Mouse (Mus musculus) stomach, postnatal 0 days (tissue): ENCODE results near the gene Kat5. TPM values are rescaled to one million over a fixed set of nuclear protein-coding genes. Genes with fewer than 3 reads are reported as not detected.

Experiments
- ATAC-seq: fragments of 200-750 bp; cut with Nextera tagmentation; 2 replicates; pipeline ENCODE4 v1.8.0; 2017; ENCODE audit not compliant: low FRiP score, low TSS enrichment
- DNase-seq: peaks from one replicate; pipeline ENCODE4 v3.0.0-alpha.2; 2016; ENCODE audit warnings: low spot score
- H3K27ac ChIP-seq: fragments of 300-500 bp; sonication (generic); replicated peaks from 2 replicates; pipeline ENCODE4 v1.5.1; 2014; ENCODE audit warnings: mild to moderate bottlenecking, control low read depth
- H3K27me3 ChIP-seq: fragments of 300-500 bp; sonication (generic); 2 replicates; pipeline ENCODE4 v1.6.1; 2014; ENCODE audit warnings: low read length; ENCODE audit not compliant: control insufficient read depth, insufficient read depth
- H3K36me3 ChIP-seq: fragments of 300-500 bp; sonication (generic); 2 replicates; pipeline ENCODE4 v1.6.1; 2014; ENCODE audit warnings: low read length, mixed read lengths; ENCODE audit not compliant: control insufficient read depth, insufficient read depth
- H3K4me1 ChIP-seq: fragments of 300-500 bp; sonication (generic); replicated peaks from 2 replicates; pipeline ENCODE4 v1.6.1; 2014; ENCODE audit warnings: antibody characterized with exemption; ENCODE audit not compliant: control insufficient read depth, insufficient read depth
- H3K4me2 ChIP-seq: fragments of 300-500 bp; sonication (generic); replicated peaks from 2 replicates; pipeline ENCODE4 v1.6.1; 2014; ENCODE audit warnings: low read depth, mild to moderate bottlenecking, control low read depth, moderate library complexity
- H3K4me3 ChIP-seq: fragments of 300-500 bp; sonication (generic); 2 replicates; pipeline ENCODE4 v1.5.1; 2014; ENCODE audit warnings: low read depth, low read length, control low read depth
- H3K9ac ChIP-seq: fragments of 300-500 bp; sonication (generic); 2 replicates; pipeline ENCODE4 v1.6.1; 2014; ENCODE audit warnings: mild to moderate bottlenecking, low read length, control low read depth, mixed read lengths
- H3K9me3 ChIP-seq: fragments of 300-500 bp; sonication (generic); 2 replicates; pipeline ENCODE4 v1.6.1; 2016; ENCODE audit warnings: low read length; ENCODE audit not compliant: control insufficient read depth
- CTCF ChIP-seq: IDR thresholded peaks from 2 replicates; pipeline ENCODE4 v1.5.1; 2016; ENCODE audit warnings: antibody characterized with exemption, low read depth, mild to moderate bottlenecking, moderate library complexity
- EP300 ChIP-seq: optimal IDR thresholded peaks from 2 replicates; pipeline ENCODE3; 2016; ENCODE audit warnings: antibody characterized with exemption
- WGBS: fragments of 180-500 bp; shearing (Covaris S2); extraction: QIAGEN DNeasy Blood & Tissue Kit; methylation state at CpG from one replicate; pipeline ENCODE4 v1.1.7; 2014; 5-methylcytosine and 5-hydroxymethylcytosine counted together
- polyA plus RNA-seq: library from polyadenylated mRNA; unstranded; fragments of >200 nt; fragmentation: Nextera tagmentation; extraction: Ambion mirVana; gene quantifications from 2 replicates; pipeline ENCODE4 v1.2.1, GENCODE M21; 2015

Gene Kat5
- polyA plus RNA-seq, 1 experiment from 2014 or later = 31.8 TPM

- DNase-seq (no peak), ATAC-seq (no peak)
- TF ChIP-seq EP300 (no peak), CTCF (no peak)
- H3K27ac ChIP-seq = no peak overlapping the region
- peaks cover 8% of the 10 kb centered on the region; the same call in 1 of the 2 replicates for H3K4me1 ChIP-seq
- peaks cover 15% of the 10 kb centered on the region for H3K36me3 ChIP-seq
- no peak overlapping the region for H3K4me2 ChIP-seq
- H3K4me3 ChIP-seq = no peak overlapping the region
- no peaks in the 10 kb centered on the region for H3K9me3 ChIP-seq
- H3K27me3 ChIP-seq = no peaks in the 10 kb centered on the region
- 73% methylated on average over 5 of the region's 5 CpGs for WGBS
- H3K9ac ChIP-seq = no peak overlapping the region
Observed at GRCm38 (mm10) chr19:5571831-5572230, 38.2 kb downstream of the Kat5 start.

GRCm38 (mm10) chr19:5570353-5571246 lies 39.4 kb downstream of the Kat5 start:
- DNase-seq = no peak
- no peak for ATAC-seq
- no peak for TF ChIP-seq CTCF
- no peak for TF ChIP-seq EP300
- Histone ChIP-seq H3K9me3 (no peaks in the 10 kb centered on the region), H3K9ac (no peak overlapping the region), H3K4me1 (peaks cover 8% of the 10 kb centered on the region; the same call in 1 of the 2 replicates), H3K4me2 (no peak overlapping the region), H3K4me3 (no peak overlapping the region), H3K36me3 (peaks cover 15% of the 10 kb centered on the region), H3K27me3 (no peaks in the 10 kb centered on the region), H3K27ac (no peak overlapping the region)
- 89% methylated on average over 32 of the region's 32 CpGs for WGBS

- DNase-seq = no peak
Observed at GRCm38 (mm10) chr19:5569521-5569920, 40.5 kb downstream of the Kat5 start.

GRCm38 (mm10) chr19:5568470-5569140 lies 41.4 kb downstream of the Kat5 start:
- TF ChIP-seq CTCF (peak; percentile 94), EP300 (no peak)
- H3K4me1 ChIP-seq = peaks cover 8% of the 10 kb centered on the region; the same call in 1 of the 2 replicates
- 7% methylated on average over 27 of the region's 27 CpGs for WGBS
- ATAC-seq (peak; percentile 33), DNase-seq (peak; percentile 85)
- no peaks in the 10 kb centered on the region for H3K9me3 ChIP-seq
- H3K4me3 ChIP-seq = peak overlapping the region; percentile 71
- H3K27ac ChIP-seq = peak overlapping the region; percentile 92
- peaks cover 15% of the 10 kb centered on the region for H3K36me3 ChIP-seq
- no peaks in the 10 kb centered on the region for H3K27me3 ChIP-seq
- H3K4me2 ChIP-seq = peak overlapping the region; percentile 97
- H3K9ac ChIP-seq = peak overlapping the region; percentile 71

More at GRCm38 (mm10) chr19:5569521-5569920, 40.5 kb downstream of the Kat5 start:
- H3K4me2 ChIP-seq = no peak overlapping the region
- H3K4me1 ChIP-seq = peaks cover 8% of the 10 kb centered on the region; the same call in 1 of the 2 replicates
- no peak for ATAC-seq
- peaks cover 15% of the 10 kb centered on the region for H3K36me3 ChIP-seq
- H3K9me3 ChIP-seq = no peaks in the 10 kb centered on the region
- TF ChIP-seq CTCF = no peak
- TF ChIP-seq EP300 = no peak
- no peak overlapping the region for H3K9ac ChIP-seq
- no peaks in the 10 kb centered on the region for H3K27me3 ChIP-seq
- 86% methylated on average over 10 of the region's 10 CpGs for WGBS
- no peak overlapping the region for H3K4me3 ChIP-seq
- H3K27ac ChIP-seq = no peak overlapping the region

GRCm38 (mm10) chr19:5567534-5568469 lies 42.2 kb downstream of the Kat5 start, which contains the start of gene Ap5b1:
Gene Ap5b1 (plus strand): TSS chr19:5568025.
- peak; percentile 21 for TF ChIP-seq EP300
- peak; percentile 98 for TF ChIP-seq CTCF

More at GRCm38 (mm10) chr19:5567534-5568469, 42.2 kb downstream of the Kat5 start, which contains the start of gene Ap5b1:
- ATAC-seq = peak; percentile 91
- Histone ChIP-seq H3K4me2 (peak within 1 kb of the TSS; percentile 97), H3K4me1 (peaks cover 8% of the 10 kb centered on the region; the same call in 1 of the 2 replicates), H3K4me3 (peak within 1 kb of the TSS; percentile 71), H3K27ac (peak within 1 kb of the TSS; percentile 92), H3K27me3 (no peaks in the 10 kb centered on the region), H3K9ac (peak within 1 kb of the TSS; percentile 71), H3K36me3 (peaks cover 15% of the 10 kb centered on the region), H3K9me3 (no peaks in the 10 kb centered on the region)
- DNase-seq = peak; percentile 92
- under 1% methylated on average over 84 of the region's 102 CpGs for WGBS
